Mouse (Mus musculus) stomach, embryonic 14.5 days (tissue): ENCODE results near the gene C1rl. TPM values are rescaled to one million over a fixed set of nuclear protein-coding genes. Genes with fewer than 3 reads are reported as not detected.
A peak's percentile ranks its signal among the peaks of the same experiment; 100 is the strongest.

Source experiments
- ATAC-seq: fragments of 200-750 bp; cut with Nextera tagmentation; 2 replicates; pipeline ENCODE4 v1.8.0; 2017; ENCODE audit warnings: low read depth, moderate TSS enrichment; ENCODE audit not compliant: insufficient number of reproducible peaks, insufficient read depth, low FRiP score
- H3K27ac ChIP-seq: fragments of 300-500 bp; sonication (generic); 2 replicates; pipeline ENCODE4 v1.5.1; 2014; ENCODE audit warnings: mild to moderate bottlenecking, low read length, moderate library complexity, mixed read lengths
- H3K27me3 ChIP-seq: fragments of 300-500 bp; sonication (generic); 2 replicates; pipeline ENCODE4 v1.6.1; 2014; ENCODE audit warnings: low read length, control low read depth, mixed read lengths; ENCODE audit not compliant: control insufficient read depth, insufficient read depth
- H3K36me3 ChIP-seq: fragments of 300-500 bp; sonication (generic); 2 replicates; pipeline ENCODE4 v1.6.1; 2014; ENCODE audit warnings: mild to moderate bottlenecking, control low read depth, low read length, moderate library complexity, mixed read lengths; ENCODE audit not compliant: control insufficient read depth, insufficient read depth
- H3K4me1 ChIP-seq: fragments of 300-500 bp; sonication (generic); 2 replicates; pipeline ENCODE4 v1.6.1; 2014; ENCODE audit warnings: low read length, control low read depth, mixed read lengths; ENCODE audit not compliant: control insufficient read depth, insufficient read depth
- H3K4me2 ChIP-seq: fragments of 300-500 bp; sonication (generic); replicated peaks from 2 replicates; pipeline ENCODE4 v1.6.1; 2014; ENCODE audit warnings: low read depth, low read length, control low read depth
- H3K4me3 ChIP-seq: fragments of 300-500 bp; sonication (generic); 2 replicates; pipeline ENCODE4 v1.5.1; 2014; ENCODE audit warnings: low read depth, low read length, control low read depth
- H3K9ac ChIP-seq: fragments of 300-500 bp; sonication (generic); replicated peaks from 2 replicates; pipeline ENCODE4 v1.6.1; 2014; ENCODE audit warnings: low read depth, mild to moderate bottlenecking, control low read depth, low read length, moderate library complexity, mixed read lengths
- H3K9me3 ChIP-seq: fragments of 300-500 bp; sonication (generic); 2 replicates; pipeline ENCODE4 v1.6.1; 2016; ENCODE audit warnings: low read depth, low read length, control low read depth; ENCODE audit not compliant: control insufficient read depth
- WGBS: fragments of 180-500 bp; shearing (Covaris S2); extraction: QIAGEN DNeasy Blood & Tissue Kit; methylation state at CpG from one replicate; pipeline ENCODE4 v1.1.7; 2014; 5-methylcytosine and 5-hydroxymethylcytosine counted together
- polyA plus RNA-seq: library from polyadenylated mRNA; unstranded; fragments of >200 nt; fragmentation: Nextera tagmentation; extraction: Ambion mirVana; gene quantifications from 2 replicates; pipeline ENCODE4 v1.2.1, GENCODE M21; 2014

Gene C1rl
- polyA plus RNA-seq, 1 experiment from 2014 or later = 0.68 TPM

DNA sequence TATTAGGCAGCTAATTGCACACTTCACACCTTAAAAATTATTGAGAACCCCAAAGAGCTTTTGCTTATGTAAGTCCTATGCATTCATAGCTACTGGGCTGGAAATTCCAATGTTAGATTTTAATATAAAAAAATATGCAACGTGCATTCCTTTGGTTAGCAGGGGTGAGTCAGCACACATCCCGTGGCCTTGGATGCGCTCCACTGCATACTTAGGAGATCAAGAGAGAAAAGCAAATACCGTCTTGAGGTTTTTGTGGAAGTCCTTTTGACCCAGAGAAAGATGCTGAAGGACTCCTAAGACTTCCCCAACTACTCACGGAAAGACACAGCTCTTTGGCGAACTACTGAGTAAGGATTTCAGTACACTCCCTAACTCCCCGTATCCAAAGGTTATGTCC is 8.1 kb upstream of the C1rl start:
- ATAC-seq = no peak
- H3K9me3 ChIP-seq = no peaks in the 10 kb centered on the region
- H3K9ac ChIP-seq = no peak overlapping the region
- H3K4me2 ChIP-seq = no peak overlapping the region
- 80% methylated on average over 7 of the region's 7 CpGs for WGBS
- no peaks in the 10 kb centered on the region for H3K4me1 ChIP-seq
- H3K27me3 ChIP-seq = no peaks in the 10 kb centered on the region
- H3K4me3 ChIP-seq = no peak overlapping the region
- no peak overlapping the region for H3K27ac ChIP-seq
- H3K36me3 ChIP-seq = no peaks in the 10 kb centered on the region

DNA sequence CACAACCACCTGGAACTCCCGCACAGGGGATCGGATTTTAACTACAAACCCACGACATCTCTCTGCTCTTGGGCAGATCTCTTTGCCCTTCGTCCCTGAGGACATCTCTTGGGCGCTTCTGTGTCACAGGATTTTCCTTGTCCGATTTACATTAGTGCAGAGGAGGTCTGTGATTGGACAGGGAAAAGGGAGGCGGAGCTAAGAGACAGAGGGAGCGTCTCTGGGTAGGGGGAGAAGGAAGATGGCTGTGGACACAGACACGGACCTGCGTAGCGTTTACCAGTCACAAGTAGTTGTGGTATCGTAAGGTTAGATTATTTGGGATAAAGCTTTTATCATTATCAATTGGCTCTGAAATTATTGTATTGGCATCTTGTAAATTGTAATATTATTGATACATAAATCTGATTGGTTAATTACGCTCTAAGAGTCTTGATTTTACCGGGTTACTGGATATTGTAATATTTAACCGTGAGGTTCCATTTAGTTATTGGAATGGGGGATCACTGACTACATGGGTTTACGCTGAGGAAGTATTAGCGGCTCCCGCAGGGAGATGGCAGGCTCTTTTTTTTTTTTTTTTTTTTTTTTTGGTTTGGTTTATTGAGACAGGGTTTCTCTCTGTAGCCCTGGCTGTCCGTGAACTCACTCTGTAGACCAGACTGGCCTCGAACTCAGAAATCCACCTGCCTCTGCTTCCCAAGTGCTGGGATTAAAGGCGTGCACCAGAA is 7.3 kb upstream of the C1rl start:
- no peak overlapping the region; the same call in 1 of the 2 replicates for H3K4me3 ChIP-seq
- no peak overlapping the region for H3K9ac ChIP-seq
- WGBS = 30% methylated on average over 21 of the region's 21 CpGs
- no peaks in the 10 kb centered on the region for H3K4me1 ChIP-seq
- H3K4me2 ChIP-seq = peak overlapping the region; percentile 34; the same call in 1 of the 2 replicates
- H3K27me3 ChIP-seq = no peaks in the 10 kb centered on the region
- no peaks in the 10 kb centered on the region for H3K9me3 ChIP-seq
- no peak overlapping the region for H3K27ac ChIP-seq
- H3K36me3 ChIP-seq = no peaks in the 10 kb centered on the region
- ATAC-seq = no peak

DNA sequence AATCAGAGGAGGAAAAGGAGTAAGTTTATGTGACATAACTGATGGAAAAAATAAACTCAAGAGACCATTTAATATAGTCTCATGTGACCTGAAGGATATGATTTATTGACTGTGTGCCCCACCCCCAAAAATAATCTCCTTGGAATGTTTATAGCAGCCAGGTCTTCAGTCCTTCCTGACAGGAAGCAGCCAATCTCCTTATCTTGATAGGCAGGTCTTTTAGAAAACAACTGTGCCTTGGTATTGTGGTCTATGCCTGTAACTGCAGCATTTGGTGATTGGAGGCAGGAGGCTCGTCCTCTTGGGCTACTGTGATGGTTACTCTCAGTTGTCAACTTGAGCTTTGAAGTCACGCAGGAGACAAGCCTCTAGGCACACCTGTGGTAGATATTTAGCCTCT is 5.4 kb upstream of the C1rl start:
- Histone ChIP-seq H3K4me3 (no peak overlapping the region), H3K4me1 (no peaks in the 10 kb centered on the region), H3K27me3 (no peaks in the 10 kb centered on the region), H3K27ac (no peak overlapping the region), H3K9ac (no peak overlapping the region), H3K4me2 (no peak overlapping the region), H3K9me3 (no peaks in the 10 kb centered on the region), H3K36me3 (no peaks in the 10 kb centered on the region)
- 44% methylated on average over 2 of the region's 2 CpGs for WGBS
- ATAC-seq = no peak

DNA sequence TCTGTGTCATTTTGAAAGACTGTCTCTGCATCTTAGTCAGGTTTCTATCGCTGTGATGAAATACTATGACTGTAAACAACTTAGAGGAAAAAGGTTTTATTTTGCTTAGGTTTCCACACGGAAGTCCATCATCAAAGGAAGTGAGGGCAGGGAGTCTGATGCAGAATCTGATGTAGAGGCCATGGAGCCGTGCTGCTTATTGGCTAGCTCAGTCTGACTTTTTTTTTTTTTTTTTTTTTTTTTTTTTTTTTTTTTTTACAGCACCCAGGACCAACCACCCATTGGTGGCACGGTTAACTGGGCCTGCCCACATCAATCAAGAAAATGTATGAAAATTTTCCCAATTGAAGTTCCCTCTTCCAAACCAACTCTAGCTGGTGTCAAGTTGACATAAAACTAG is 4.0 kb upstream of the C1rl start:
- Histone ChIP-seq H3K27ac (no peak overlapping the region), H3K4me2 (no peak overlapping the region), H3K4me1 (no peaks in the 10 kb centered on the region), H3K27me3 (no peaks in the 10 kb centered on the region), H3K36me3 (no peaks in the 10 kb centered on the region), H3K9ac (no peak overlapping the region), H3K4me3 (no peak overlapping the region), H3K9me3 (no peaks in the 10 kb centered on the region)
- no peak for ATAC-seq
- WGBS = 78% methylated on average over 4 of the region's 4 CpGs

DNA sequence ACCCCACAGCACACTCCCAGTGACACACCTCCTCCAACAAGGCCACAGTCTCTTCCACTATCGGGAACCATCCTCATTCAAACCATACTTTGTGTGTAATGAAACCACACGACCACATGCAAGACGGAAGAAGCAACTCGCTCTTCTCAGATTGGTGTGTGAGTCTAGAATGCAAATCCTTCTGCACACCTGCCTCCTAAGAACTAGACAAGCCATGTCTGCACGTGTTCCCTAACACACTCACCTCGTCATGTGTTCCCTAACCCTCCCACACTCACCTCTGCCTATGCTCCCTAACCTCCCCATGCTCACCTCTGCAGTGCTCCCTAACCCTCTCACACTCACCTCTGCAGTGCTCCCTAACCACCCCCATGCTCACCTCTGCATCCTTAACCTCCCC is 1.5 kb upstream of the C1rl start:
- H3K9me3 ChIP-seq = no peaks in the 10 kb centered on the region; the same call in 1 of the 2 replicates
- WGBS = 82% methylated on average over 6 of the region's 6 CpGs
- no peaks in the 10 kb centered on the region for H3K27me3 ChIP-seq
- no peaks in the 10 kb centered on the region for H3K36me3 ChIP-seq
- H3K27ac ChIP-seq = no peak overlapping the region
- no peak overlapping the region for H3K4me3 ChIP-seq
- ATAC-seq = no peak
- H3K4me1 ChIP-seq = no peaks in the 10 kb centered on the region
- no peak overlapping the region for H3K4me2 ChIP-seq
- H3K9ac ChIP-seq = no peak overlapping the region

DNA sequence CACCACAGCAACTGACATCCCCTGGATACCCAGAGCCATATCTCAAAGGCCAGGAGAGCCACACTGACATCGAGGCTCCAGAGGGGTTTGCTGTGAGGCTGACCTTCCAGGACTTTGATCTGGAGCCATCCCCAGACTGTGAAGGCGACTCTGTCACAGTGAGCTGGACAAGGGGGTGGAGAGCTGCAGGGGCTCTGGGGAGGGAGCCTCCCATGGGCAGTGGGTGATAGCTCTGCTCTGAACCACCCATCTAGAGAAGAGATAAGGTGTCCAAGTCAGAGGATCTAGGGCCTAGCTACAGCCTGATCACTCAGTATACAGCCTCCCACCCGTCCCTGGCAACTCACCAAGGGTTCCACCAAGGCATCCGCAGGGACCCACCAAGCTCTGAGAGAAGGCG is 973 bp downstream of the C1rl start:
- H3K9me3 ChIP-seq = no peaks in the 10 kb centered on the region; the same call in 1 of the 2 replicates
- no peaks in the 10 kb centered on the region for H3K27me3 ChIP-seq
- WGBS = 74% methylated on average over 5 of the region's 5 CpGs
- no peaks in the 10 kb centered on the region for H3K4me1 ChIP-seq
- no peak overlapping the region for H3K4me2 ChIP-seq
- no peaks in the 10 kb centered on the region for H3K36me3 ChIP-seq
- no peak overlapping the region for H3K9ac ChIP-seq
- no peak for ATAC-seq
- H3K4me3 ChIP-seq = no peak overlapping the region
- H3K27ac ChIP-seq = no peak overlapping the region

DNA sequence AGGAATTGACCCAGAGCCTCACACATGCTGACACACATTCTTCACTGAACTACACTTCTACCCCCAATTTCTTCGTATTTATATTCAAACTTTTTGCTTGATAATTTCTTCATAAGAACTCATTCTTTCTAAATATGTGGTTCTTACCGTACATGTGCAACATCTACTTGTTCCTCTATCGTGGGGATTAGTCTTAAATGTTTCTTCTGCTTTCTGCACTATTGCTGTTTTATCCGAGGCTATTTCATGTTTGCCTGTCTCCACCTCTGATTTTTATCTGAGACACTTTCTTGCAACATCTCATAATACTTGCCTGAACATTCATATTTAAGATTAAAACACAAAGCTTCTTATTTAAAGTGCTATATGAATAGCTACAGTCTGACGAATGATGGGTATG is 3.1 kb downstream of the C1rl start:
- H3K36me3 ChIP-seq = no peaks in the 10 kb centered on the region
- no peak overlapping the region for H3K27ac ChIP-seq
- no peaks in the 10 kb centered on the region for H3K27me3 ChIP-seq
- H3K4me3 ChIP-seq = no peak overlapping the region
- no peak for ATAC-seq
- no peak overlapping the region for H3K4me2 ChIP-seq
- WGBS = 91% methylated on average over 5 of the region's 5 CpGs
- no peaks in the 10 kb centered on the region; the same call in 1 of the 2 replicates for H3K9me3 ChIP-seq
- no peak overlapping the region for H3K9ac ChIP-seq
- no peaks in the 10 kb centered on the region for H3K4me1 ChIP-seq

DNA sequence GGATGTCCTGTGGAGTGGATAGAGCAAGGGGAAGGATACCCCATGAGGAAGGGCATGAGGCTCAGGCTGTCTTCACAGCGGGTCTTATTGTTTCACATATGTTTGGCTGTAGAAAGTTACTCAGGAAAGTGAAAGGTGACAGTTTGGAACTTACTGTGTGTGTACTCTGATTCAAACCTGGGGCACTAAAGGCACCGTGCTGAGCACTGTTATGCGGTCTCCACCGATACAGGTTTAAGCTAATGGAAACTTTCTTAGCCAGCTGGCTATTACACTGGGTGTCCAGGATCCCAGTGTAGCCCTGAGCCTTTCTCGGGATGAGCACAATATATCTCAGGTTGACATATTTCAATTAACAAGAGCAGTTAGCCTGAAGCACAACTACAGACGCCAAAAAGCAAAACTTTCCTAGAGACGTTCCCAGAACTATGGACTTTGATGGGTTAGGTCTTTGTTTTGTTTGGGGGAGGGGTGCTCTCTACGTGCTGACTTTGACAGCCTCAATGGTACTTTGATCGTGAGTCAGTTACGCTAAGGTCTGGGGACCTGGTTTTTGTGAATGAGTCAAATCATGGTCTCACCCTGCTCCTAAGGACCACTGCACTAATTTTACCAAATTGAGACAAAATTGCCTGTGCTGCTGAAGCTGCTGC is 7.1 kb downstream of the C1rl start:
- H3K4me2 ChIP-seq = no peak overlapping the region
- H3K4me1 ChIP-seq = no peaks in the 10 kb centered on the region
- no peaks in the 10 kb centered on the region for H3K36me3 ChIP-seq
- no peak overlapping the region for H3K9ac ChIP-seq
- no peak overlapping the region for H3K4me3 ChIP-seq
- no peak for ATAC-seq
- no peaks in the 10 kb centered on the region for H3K27me3 ChIP-seq
- WGBS = 39% methylated on average over 10 of the region's 10 CpGs
- no peak overlapping the region for H3K27ac ChIP-seq
- no peaks in the 10 kb centered on the region; the same call in 1 of the 2 replicates for H3K9me3 ChIP-seq
